Mouse (Mus musculus): ENCODE results near the gene Ilf3. TPM values are rescaled to one million over a fixed set of nuclear protein-coding genes. Genes with fewer than 3 reads are reported as not detected.

The Ilf3 gene
- total RNA-seq, 2 experiments from 2014 or later, result 54.4 to 67.4 TPM

DNA sequence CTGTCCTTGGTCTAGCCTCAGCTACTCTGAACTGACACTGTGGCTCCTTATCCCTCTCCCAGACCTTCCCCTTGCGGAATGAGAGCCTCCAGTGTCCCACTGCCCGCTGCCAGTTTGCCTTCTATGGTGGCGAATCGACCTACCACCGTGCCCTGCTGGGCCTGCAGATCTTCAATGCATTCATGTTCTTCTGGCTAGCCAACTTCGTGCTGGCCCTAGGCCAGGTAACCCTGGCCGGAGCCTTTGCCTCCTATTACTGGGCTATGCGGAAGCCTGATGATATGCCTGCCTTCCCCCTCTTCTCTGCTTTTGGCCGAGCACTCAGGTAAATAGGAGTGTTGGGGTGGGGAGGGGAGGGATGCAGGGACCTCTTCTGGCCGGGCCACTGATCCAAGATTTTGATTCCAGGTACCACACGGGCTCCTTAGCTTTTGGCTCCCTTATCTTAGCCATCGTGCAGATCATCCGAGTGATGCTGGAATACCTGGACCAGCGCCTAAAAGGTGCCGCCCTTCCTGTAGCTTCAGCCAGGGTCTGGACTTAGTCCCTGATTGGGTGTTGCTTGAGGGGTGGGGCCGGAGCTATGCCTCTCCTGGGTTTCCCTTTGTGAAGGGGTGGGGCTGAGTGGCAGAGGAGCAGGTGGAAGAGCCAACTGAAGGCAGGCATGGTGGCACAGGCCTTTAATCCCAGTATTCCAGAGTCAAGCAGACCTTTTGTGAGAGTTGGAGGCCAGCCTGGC lies 20.9 kb upstream of the Ilf3 start:
- no peak for DNase-seq

DNA sequence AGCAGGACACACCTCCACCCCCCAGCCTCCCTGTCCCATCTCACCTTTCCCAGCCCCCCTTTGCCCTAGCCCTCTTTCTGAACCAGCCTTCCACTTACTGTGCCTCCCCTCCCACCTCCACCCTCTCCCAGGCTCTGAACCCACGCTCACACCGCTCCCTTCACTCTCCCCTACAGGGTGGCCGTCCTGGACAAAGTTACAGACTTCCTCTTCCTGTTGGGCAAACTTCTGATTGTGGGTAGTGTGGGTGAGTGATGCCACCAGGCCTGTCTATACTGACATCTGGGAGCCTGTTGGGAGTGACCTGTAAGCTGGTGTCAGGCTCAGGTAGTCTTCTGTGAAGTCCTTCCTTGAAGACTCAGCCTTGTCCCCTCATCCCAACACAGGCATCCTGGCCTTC lies 19.5 kb upstream of the Ilf3 start:
- DNase-seq, result no peak

DNA sequence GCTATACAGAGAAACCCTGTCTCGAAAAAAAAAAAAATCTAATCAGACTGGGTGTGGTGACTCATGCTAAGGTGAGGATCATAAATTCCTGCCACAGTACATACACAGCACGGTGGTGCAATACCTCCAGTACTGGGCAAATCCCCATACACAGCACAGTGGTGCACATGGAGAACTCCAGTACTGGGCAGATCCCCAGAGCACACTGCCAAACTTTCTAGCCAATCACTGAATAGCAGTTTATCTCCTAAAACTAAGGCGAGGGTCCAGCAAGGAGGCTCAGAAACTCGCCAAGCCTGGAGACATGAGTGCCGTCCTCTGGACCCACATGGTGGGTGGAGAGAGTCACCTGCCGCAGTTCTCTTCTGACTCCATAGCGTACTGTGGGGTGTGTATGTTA lies 16.5 kb upstream of the Ilf3 start:
- DNase-seq, result no peak

GRCm38 (mm10) chr9:21351702-21352377 lies 15.8 kb upstream of the Ilf3 start:
- no peak for DNase-seq

GRCm38 (mm10) chr9:21352463-21353372 lies 15.0 kb upstream of the Ilf3 start:
- no peak for DNase-seq

- no peak for DNase-seq
Observed at GRCm38 (mm10) chr9:21353373-21353686, 14.3 kb upstream of the Ilf3 start.

- no peak for DNase-seq
Observed at GRCm38 (mm10) chr9:21354796-21355195, 12.9 kb upstream of the Ilf3 start.

- DNase-seq, result peak; percentile 83
Observed at GRCm38 (mm10) chr9:21356981-21357718, 10.5 kb upstream of the Ilf3 start.

DNA sequence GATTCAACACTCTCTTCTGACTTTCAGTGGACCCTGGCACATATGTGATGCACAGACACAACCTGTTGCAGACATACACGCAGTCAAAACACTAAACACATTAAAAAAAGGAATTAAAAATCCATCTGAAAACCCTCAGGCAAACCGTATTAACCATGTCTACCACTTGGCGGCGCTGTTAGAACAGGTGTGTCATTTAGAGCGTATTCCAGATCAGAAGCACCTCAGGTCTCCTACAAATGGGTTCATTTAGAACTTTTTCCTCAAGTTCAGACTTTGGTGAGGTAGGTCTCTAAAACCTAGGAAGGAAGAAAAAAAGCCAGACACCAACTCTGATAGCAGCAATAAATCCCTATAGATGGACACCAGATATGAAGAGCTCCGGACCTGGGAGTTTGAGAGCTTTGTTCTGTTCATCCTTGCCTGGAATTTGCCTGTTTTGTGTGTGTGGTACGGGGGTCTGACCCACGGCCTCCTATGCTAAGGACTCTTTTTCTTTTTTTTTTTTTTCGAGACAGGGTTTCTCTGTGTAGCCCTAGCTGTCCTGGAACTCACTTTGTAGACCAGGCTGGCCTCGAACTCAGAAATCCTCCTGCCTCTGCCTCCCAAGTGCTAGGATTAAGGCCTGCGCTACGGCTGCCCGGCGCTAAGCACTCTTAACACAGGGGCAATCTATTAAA lies 990 bp upstream of the Ilf3 start:
- peak; percentile 75 for DNase-seq

- DNase-seq, result peak; percentile 79
Observed at GRCm38 (mm10) chr9:21368131-21368584, 487 bp downstream of the Ilf3 start.

DNA sequence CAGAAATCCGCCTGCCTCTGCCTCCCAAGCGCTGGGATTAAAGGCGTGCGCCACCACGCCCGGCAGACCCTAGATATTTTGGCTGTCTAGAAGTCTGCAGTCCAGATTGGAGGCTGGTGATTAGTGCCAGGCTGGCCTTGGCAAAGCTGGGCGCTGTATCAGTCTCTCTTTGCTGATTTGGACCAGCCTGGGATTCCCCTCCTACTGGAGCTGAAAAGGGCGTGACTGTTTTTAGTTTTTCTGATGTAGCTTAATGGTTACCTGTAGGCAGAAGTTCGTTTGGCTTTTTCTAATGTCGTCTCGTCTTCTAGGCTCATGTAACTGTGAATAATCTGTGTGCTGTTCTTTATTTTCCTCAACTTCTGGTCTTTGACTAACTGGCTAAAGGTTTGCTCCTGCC lies 1.4 kb downstream of the Ilf3 start:
- DNase-seq, result no peak

- no peak for DNase-seq
Observed at GRCm38 (mm10) chr9:21370876-21371275, 3.2 kb downstream of the Ilf3 start.

DNA sequence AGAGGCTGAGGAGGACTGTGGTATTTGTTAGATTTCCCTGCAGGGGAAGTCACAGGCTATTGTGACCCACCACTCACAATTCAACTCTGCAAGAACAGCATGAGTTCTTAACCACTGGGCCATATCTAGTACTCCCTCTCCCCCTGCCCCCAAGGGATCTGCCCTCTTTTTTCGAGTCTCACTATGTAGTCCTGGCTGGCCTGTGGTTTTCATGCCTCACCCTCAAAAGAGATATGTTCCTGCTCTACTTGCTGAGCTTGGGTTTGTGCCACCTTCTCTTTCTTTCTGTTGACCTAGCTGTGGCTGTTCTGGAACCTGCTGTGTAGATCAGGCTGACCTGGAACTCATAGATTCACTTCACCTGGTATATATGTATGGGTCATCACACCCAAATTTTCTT lies 4.8 kb downstream of the Ilf3 start:
- DNase-seq, result no peak

DNA sequence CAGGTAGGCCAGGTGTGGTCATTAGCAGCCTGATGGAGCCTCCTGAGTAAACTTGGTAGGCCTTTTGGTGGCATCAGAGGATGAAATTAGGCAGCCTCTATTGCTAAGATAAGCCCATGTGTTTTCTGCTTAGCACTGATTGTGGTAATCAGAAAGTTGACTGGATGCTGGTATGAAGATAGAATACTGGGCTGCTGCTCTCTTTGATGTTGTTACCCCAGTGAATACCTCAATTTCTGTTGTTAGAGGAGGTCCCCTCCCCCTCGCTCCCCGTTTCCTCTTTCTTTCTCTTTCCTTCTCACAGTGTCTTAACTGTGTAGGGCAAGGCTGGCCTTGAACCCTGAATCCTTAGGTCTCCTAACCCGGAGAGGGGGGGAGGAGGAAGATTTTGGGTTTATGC lies 11.5 kb downstream of the Ilf3 start:
- DNase-seq, result no peak

DNA sequence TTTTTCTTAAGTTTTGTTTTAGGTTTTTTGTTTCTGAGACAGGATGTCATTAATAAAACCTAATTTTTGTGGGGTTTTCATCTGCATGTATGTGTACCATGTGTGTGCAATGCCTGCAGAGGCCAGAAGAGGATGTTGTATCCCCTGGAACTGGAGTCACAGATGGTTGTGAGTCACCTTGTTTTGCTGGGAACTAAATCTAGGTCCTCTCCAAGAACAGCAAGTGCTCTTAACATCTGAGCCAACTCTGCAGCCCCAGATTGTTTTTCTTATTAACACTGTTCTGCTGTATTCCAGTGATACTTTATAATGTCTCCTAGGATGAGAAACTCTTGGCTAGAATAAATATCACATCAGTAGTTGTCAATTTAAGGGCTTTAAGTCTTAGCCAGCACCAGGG lies 13.2 kb downstream of the Ilf3 start:
- no peak for DNase-seq

DNA sequence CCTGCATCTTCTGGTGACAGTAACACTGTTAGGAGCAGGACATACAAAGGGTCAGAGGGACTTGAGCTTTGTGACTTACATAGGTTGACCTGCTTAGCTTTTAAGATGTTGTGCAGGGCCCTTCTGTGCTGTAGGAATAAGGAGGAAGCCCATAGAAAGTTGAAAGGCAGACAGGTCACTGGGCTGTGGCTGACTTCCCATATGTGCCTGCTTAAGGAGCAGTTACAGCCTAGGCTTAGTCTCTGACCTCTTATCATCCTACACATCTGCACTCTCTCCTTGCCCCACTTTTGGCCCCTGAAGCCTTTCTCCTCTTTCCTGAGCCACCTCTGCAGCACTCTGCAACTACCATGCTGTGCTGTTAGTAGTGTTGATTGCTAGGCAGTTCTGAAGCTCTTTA lies 16.3 kb downstream of the Ilf3 start:
- DNase-seq, result no peak

GRCm38 (mm10) chr9:21392646-21393175 lies 25.0 kb downstream of the Ilf3 start:
- DNase-seq, result no peak

- DNase-seq, result no peak
Observed at GRCm38 (mm10) chr9:21395692-21396091, 28.0 kb downstream of the Ilf3 start.

GRCm38 (mm10) chr9:21397170-21397569 lies 29.5 kb downstream of the Ilf3 start:
- DNase-seq, result no peak

- no peak for DNase-seq
Observed at GRCm38 (mm10) chr9:21401042-21401441, 33.4 kb downstream of the Ilf3 start.

- no peak for DNase-seq
Observed at GRCm38 (mm10) chr9:21402764-21403253, 35.1 kb downstream of the Ilf3 start.

Data from adrenal gland, postnatal 10 days (tissue).